In genomic region chr7:127769651-127770038, GRCm38 (mm10) we compare ENCODE assay signal across 8 mouse cellular contexts. TPM values are rescaled to one million over a fixed set of nuclear protein-coding genes. Genes with fewer than 3 reads are reported as not detected.
DNase-seq lines count a peak whose midpoint lies in the region; ATAC-seq lines count a peak whose summit lies in the region.

Orai3 (plus strand) TSS chr7:127769815.

- peak within 1 kb of the TSS; percentile 72 for H3K4me2 ChIP-seq in hindbrain, embryonic 11.5 days (replicated peaks; ENCODE audit: low read depth, low read length)

- H3K4me1 ChIP-seq in hindbrain, embryonic 11.5 days (replicated peaks; ENCODE audit: control insufficient read depth, insufficient read depth, low read length): peaks cover 6% of the 10 kb centered on the region; the same call in 1 of the 2 replicates

- H3K9ac ChIP-seq in hindbrain, embryonic 11.5 days (ENCODE audit: low read depth, low read length): peak within 1 kb of the TSS; percentile 64

- H3K36me3 ChIP-seq in hindbrain, embryonic 11.5 days (ENCODE audit: control insufficient read depth, insufficient read depth, low read length): peaks cover 8% of the 10 kb centered on the region

- no peaks in the 10 kb centered on the region for H3K27me3 ChIP-seq in hindbrain, embryonic 11.5 days (ENCODE audit: control insufficient read depth, insufficient read depth, low read length)

- peak; percentile 91 for DNase-seq in MN1 (ENCODE audit: low spot score)
- DNase-seq in cerebellum, postnatal 10 days: peak; percentile 81
- peak; percentile 82 to 87 for DNase-seq in frontal cortex, postnatal 10 days (ENCODE audit: low spot score in 2 of 2)
- peak; percentile 81 for DNase-seq in hindbrain, embryonic 11.5 days (ENCODE audit: low spot score)
- peak; percentile 82 to 86 for DNase-seq in layer of hippocampus, postnatal 10 days (ENCODE audit: low spot score in 2 of 2)
- DNase-seq in lung, postnatal 25 days (ENCODE audit: low spot score): peak; percentile 92
- peak; percentile 82 for DNase-seq in retina, embryonic 14.5 days (ENCODE audit: low spot score)
- DNase-seq in thymus, postnatal 4 days: peak; percentile 72

- ATAC-seq in hindbrain, embryonic 11.5 days (ENCODE audit: low FRiP score): peak; percentile 81

- peak within 1 kb of the TSS; percentile 49 for H3K27ac ChIP-seq in hindbrain, embryonic 11.5 days (ENCODE audit: low read depth, low read length)

- peak within 1 kb of the TSS; percentile 42 for H3K4me3 ChIP-seq in hindbrain, embryonic 11.5 days (ENCODE audit: low read depth, low read length)

- no peaks in the 10 kb centered on the region for H3K9me3 ChIP-seq in hindbrain, embryonic 11.5 days (ENCODE audit: control insufficient read depth, low read length)

- under 1% methylated on average over 24 of the region's 24 CpGs for WGBS in hindbrain, embryonic 11.5 days

RNA-seq across cellular contexts. Expression of gene Orai3, which starts in this region (rescaled TPM):
- 6.7 and 8.5 TPM in 2 replicates for polyA plus RNA-seq in hindbrain, embryonic 11.5 days (2014; fragmentation: Nextera tagmentation; extraction: Ambion mirVana)
- 10 to 100 TPM; 18.5 to 19.1 TPM for total RNA-seq in layer of hippocampus, postnatal 10 days (2021)

Comparison
In these comparisons a context has a peak if more than half of its experiments do, and no peak if none do; other contexts are left out.
1. Peak in every context shown above with its lines: DNase-seq, ATAC-seq, H3K4me3 ChIP-seq and H3K27ac ChIP-seq.